Mouse (Mus musculus) liver, postnatal 0 days (tissue): ENCODE results near the gene Zdhhc19. TPM values are rescaled to one million over a fixed set of nuclear protein-coding genes. Genes with fewer than 3 reads are reported as not detected.

Source experiments
- ATAC-seq: fragments of 200-750 bp; cut with Nextera tagmentation; 2 replicates; pipeline ENCODE4 v1.8.0; 2017; ENCODE audit warnings: mild to moderate bottlenecking, moderate library complexity
- DNase-seq: peaks from one replicate; pipeline ENCODE4 v3.0.0-alpha.2; 2016
- H3K27ac ChIP-seq: fragments of 300-500 bp; sonication (generic); 2 replicates; pipeline ENCODE4 v1.5.1; 2014; ENCODE audit warnings: antibody characterized with exemption, moderate library complexity, mild to moderate bottlenecking, low read depth
- H3K27me3 ChIP-seq: fragments of 300-500 bp; sonication (generic); 2 replicates; pipeline ENCODE4 v1.6.1; 2014; ENCODE audit warnings: low read length, control low read depth, mixed read lengths; ENCODE audit not compliant: insufficient read depth
- H3K36me3 ChIP-seq: fragments of 300-500 bp; sonication (generic); replicated peaks from 2 replicates; pipeline ENCODE4 v1.6.1; 2014; ENCODE audit warnings: mild to moderate bottlenecking, control low read depth, low read length, moderate library complexity, mixed read lengths; ENCODE audit not compliant: insufficient read depth
- H3K4me1 ChIP-seq: fragments of 300-500 bp; sonication (generic); 2 replicates; pipeline ENCODE4 v1.6.1; 2014; ENCODE audit warnings: antibody characterized with exemption, mild to moderate bottlenecking, control low read depth; ENCODE audit not compliant: insufficient read depth
- H3K4me2 ChIP-seq: fragments of 300-500 bp; sonication (generic); 2 replicates; pipeline ENCODE4 v1.6.1; 2014; ENCODE audit warnings: low read depth, mild to moderate bottlenecking, low read length, moderate library complexity, mixed read lengths
- H3K4me3 ChIP-seq: fragments of 300-500 bp; sonication (generic); 2 replicates; pipeline ENCODE4 v1.5.1; 2014; ENCODE audit warnings: low read depth, low read length
- H3K9ac ChIP-seq: fragments of 300-500 bp; sonication (generic); replicated peaks from 2 replicates; pipeline ENCODE4 v1.6.1; 2014; ENCODE audit warnings: mild to moderate bottlenecking, moderate library complexity
- H3K9me3 ChIP-seq: fragments of 300-500 bp; sonication (generic); 2 replicates; pipeline ENCODE4 v1.6.1; 2016; ENCODE audit warnings: mild to moderate bottlenecking, control low read depth, low read length, mixed read lengths
- CTCF ChIP-seq: sonication (generic); IDR thresholded peaks from 2 replicates; pipeline ENCODE4 v1.5.1; 2016; ENCODE audit warnings: antibody characterized with exemption, low read depth
- EP300 ChIP-seq: IDR thresholded peaks from 2 replicates; pipeline ENCODE4 v1.6.1; 2016; ENCODE audit warnings: antibody characterized with exemption, low read depth, mild to moderate bottlenecking
- WGBS: fragments of 180-500 bp; shearing (Covaris S2); extraction: QIAGEN DNeasy Blood & Tissue Kit; methylation state at CpG from one replicate; pipeline ENCODE4 v1.1.7; 2014; ENCODE audit not compliant: insufficient replicate concordance; 5-methylcytosine and 5-hydroxymethylcytosine counted together
- polyA plus RNA-seq: library from polyadenylated mRNA; unstranded; fragments of >200 nt; fragmentation: Nextera tagmentation; extraction: Ambion mirVana; gene quantifications from 2 replicates; pipeline ENCODE4 v1.2.1, GENCODE M21; 2015

Zdhhc19 gene
- polyA plus RNA-seq, 1 experiment from 2014 or later = not detected

DNA sequence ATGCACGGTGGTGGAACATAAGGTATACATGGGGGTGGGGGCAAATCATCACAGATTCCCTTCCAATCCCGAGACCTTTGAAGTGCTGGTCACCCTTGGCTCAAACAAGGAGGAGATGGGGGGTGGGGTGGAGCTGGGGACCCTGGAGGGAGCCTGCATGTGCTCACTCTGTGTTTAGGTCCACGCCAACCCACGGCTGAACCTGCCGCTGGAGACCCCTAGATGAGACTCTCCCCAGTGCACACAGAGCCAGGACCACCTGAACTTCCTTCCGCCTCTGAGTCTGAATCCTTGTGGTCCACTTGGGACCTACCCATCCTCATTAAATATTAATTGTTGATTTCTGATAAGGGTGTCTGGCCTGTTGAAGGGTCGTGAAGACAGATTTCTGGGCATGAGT lies 10.8 kb downstream of the Zdhhc19 start:
- ATAC-seq (no peak), DNase-seq (no peak)
- TF ChIP-seq CTCF (no peak), EP300 (no peak)
- Histone ChIP-seq H3K27ac (peak overlapping the region; percentile 63), H3K4me3 (no peak overlapping the region), H3K9ac (no peak overlapping the region), H3K4me2 (no peak overlapping the region), H3K36me3 (no peaks in the 10 kb centered on the region), H3K27me3 (no peaks in the 10 kb centered on the region), H3K9me3 (no peaks in the 10 kb centered on the region), H3K4me1 (peaks cover 25% of the 10 kb centered on the region)
- 72% methylated on average over 7 of the region's 7 CpGs for WGBS

DNA sequence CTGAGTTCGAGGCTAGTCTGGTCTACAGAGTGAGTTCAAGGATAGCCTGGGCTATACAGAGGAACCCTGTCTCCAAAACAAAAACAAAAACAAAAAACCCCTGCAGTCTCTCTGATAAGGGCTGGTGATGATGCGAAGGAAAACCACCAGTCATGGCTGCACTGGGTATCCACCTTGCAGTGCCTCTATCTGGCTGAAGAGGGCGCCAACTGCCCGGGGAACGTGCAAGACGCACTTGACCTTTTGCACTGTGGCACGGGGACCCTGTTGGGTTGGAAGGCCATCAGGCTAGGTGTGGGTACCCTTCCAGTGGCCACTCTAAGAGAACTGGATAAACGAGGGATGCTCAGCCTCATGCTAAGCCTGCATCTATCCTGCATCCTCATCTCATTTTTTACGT lies 11.3 kb downstream of the Zdhhc19 start:
- peak overlapping the region; percentile 71 for H3K9ac ChIP-seq

DNA sequence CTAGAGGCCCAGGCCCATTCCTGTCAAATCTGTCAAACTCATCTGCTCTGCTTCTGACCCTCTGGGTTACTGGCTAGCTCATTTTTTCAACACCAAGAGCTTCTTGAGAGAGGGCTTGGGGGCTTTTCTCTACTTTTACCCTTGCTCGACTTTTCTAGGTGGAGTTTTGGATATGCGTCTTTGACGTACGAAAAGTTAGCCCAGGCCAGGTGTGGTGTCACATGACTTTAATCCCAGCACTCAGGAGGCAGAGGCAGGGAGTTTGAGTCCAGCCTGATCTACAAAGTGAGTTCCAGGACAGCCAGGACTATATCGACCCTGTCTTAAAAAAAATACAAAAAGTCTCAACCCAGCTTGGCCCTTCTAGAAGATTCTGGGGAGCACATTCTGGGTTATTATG lies 12.0 kb downstream of the Zdhhc19 start:
- peak overlapping the region; percentile 24 for H3K4me3 ChIP-seq
- H3K9ac ChIP-seq = peak overlapping the region; percentile 71
- 69% methylated on average over 5 of the region's 5 CpGs for WGBS

More for the DNA sequence above, 11.3 kb downstream of the Zdhhc19 start:
- Histone ChIP-seq H3K9me3 (no peaks in the 10 kb centered on the region), H3K4me1 (peaks cover 30% of the 10 kb centered on the region), H3K4me2 (peak overlapping the region; percentile 66), H3K27me3 (no peaks in the 10 kb centered on the region), H3K4me3 (0 out of 2 replicates have a peak overlapping the region, but pooled peaks have one; percentile 24), H3K36me3 (no peaks in the 10 kb centered on the region), H3K27ac (peak overlapping the region; percentile 98)
- WGBS = 18% methylated on average over 9 of the region's 9 CpGs
- ATAC-seq = peak; percentile 18
- DNase-seq = peak; percentile 90
- peak; percentile 99 for TF ChIP-seq CTCF
- TF ChIP-seq EP300 = peak; percentile 88

DNA sequence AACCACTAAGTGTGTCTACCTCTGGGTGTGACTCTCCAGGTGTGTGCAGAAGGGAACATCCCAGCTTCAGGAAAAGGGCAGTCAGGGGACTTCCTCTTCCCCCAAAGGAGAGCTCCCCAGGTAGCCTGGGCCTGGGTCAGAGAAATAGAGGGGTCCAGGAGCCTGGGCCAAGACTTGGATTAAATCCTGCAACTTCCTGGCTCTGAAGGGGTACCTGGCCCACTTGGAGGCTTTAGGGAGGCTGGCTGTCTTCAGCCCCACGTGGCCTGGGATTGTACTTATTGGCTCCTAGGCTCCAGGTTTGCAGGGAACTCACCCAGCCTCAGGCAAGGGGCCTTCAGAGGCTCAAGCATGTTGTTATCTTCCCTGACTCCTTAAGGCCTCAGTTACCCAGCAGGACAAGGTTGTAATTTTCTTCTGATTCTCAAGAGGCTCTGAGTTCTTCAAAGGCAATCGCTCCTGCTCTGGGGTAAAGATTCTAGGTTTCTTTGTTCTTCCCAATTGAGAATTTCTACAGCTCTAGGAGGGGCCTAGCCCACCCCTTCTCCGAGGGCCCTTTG lies 12.5 kb downstream of the Zdhhc19 start:
- WGBS = 42% methylated on average over 3 of the region's 3 CpGs
- Histone ChIP-seq H3K9me3 (no peaks in the 10 kb centered on the region), H3K36me3 (no peaks in the 10 kb centered on the region), H3K9ac (peak overlapping the region; percentile 71), H3K4me1 (peaks cover 38% of the 10 kb centered on the region), H3K27me3 (no peaks in the 10 kb centered on the region), H3K4me2 (peak overlapping the region; percentile 66), H3K4me3 (peak overlapping the region; percentile 24), H3K27ac (peak overlapping the region; percentile 98)
- DNase-seq (no peak), ATAC-seq (no peak)
- TF ChIP-seq EP300 (no peak), CTCF (no peak)

More for the DNA sequence above, 12.0 kb downstream of the Zdhhc19 start:
- H3K27ac ChIP-seq = peak overlapping the region; percentile 98
- no peak for ATAC-seq
- no peaks in the 10 kb centered on the region for H3K9me3 ChIP-seq
- no peaks in the 10 kb centered on the region for H3K27me3 ChIP-seq
- H3K4me2 ChIP-seq = peak overlapping the region; percentile 66
- TF ChIP-seq CTCF = no peak
- TF ChIP-seq EP300 = no peak
- peaks cover 36% of the 10 kb centered on the region for H3K4me1 ChIP-seq
- H3K36me3 ChIP-seq = no peaks in the 10 kb centered on the region
- DNase-seq = no peak

DNA sequence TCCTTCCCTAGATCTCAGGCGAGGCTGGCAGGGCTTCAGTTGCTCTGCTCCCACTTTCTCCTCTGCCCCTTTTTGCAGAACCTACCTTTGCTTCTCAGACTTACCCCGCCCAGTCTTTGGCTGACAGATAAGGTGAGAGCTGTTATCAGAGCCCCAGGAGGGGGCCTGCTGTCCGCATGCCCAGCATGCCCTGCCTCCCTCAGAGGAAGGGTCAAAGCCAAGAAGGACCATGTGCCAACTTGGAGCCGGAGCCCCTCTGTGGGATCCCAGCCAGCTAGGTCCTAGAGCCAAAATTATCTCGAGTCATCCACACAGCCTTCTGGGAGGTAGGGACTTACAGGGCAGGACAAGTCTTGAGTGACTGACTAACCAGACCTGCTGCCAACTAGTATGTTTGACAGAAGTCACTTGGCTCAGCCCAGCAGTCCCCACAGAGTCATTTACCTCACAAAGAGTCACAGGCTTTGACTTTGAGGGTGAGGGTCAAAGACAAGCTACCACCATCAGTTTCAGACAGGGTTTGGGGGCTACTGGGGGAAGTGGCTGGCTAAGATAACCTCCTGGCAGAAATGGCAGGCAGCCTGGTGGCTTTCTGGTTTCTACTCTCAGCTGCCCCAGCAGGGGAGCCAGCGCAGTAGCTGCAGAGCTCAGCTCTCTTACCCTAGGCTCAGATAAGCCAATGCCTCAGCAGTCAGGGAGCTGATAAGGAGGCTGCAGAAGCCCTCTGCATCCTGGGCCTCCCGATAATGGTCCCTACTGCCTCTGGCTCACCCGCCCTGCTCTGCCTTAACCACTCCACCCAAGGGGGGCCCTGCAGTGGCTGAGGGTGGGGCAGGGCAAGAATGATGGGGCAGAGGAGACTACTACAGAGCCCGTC lies 13.2 kb downstream of the Zdhhc19 start:
- peak; percentile 88 for DNase-seq
- peaks cover 41% of the 10 kb centered on the region for H3K4me1 ChIP-seq
- peak overlapping the region; percentile 71 for H3K9ac ChIP-seq
- no peaks in the 10 kb centered on the region for H3K36me3 ChIP-seq
- H3K27ac ChIP-seq = peak overlapping the region; percentile 98
- TF ChIP-seq EP300 (peak; percentile 99), CTCF (peak; percentile 68)
- H3K27me3 ChIP-seq = no peaks in the 10 kb centered on the region
- ATAC-seq = peak; percentile 93
- WGBS = 40% methylated on average over 9 of the region's 9 CpGs
- H3K4me2 ChIP-seq = peak overlapping the region; percentile 66
- no peaks in the 10 kb centered on the region for H3K9me3 ChIP-seq
- peak overlapping the region; percentile 24 for H3K4me3 ChIP-seq
